In the genomic region with DNA sequence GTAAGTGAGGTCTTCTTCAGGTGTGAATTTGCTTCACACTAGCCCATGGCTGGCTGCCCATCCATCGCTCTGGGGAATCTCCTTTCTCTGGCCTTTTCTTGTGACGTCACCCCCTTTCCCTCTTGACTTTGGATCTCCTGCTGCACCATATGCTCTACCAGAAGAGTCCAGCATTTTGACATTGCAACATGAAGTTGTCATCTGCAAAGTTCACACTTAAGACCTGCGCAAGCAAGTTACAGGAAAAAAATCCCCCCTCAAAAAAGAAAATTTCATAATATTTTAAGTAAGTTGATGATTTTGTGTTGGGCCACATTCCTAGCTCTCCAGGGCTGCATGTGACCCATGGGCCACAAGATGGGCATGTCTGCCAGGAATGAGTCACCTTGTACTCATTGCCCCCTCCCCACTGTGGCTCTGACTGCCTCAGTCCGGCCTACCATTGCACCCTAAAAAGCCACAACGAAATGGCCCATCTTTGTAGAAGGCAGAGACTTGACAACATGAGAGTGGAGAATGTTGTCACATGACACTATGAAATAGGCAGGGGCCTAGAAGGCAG, we compare ENCODE assay signal across 11 mouse cellular contexts.
"Had no signal": no experiment of that assay in that cellular context is flagged by ENCODE, and none has a peak within 500 bp of the region (broad histone marks: within the 10 kb centered on the region; RNA-seq: fewer than 3 reads in every experiment).

No protein-coding gene starts in this region.

- DNase-seq: kidney, adult 8-10 months; kidney, postnatal 25 days; layer of hippocampus, adult 9-11 months; left cerebral cortex, postnatal 4 days; lung, adult 2 months; thymus, postnatal 4 days had no signal

- H3K36me3 ChIP-seq: intestine, embryonic 15.5 days; liver, embryonic 15.5 days; midbrain, embryonic 13.5 days; stomach, embryonic 15.5 days had no signal

- H3K4me2 ChIP-seq: intestine, embryonic 15.5 days; liver, embryonic 11.5 days; liver, embryonic 15.5 days; midbrain, embryonic 13.5 days; stomach, embryonic 15.5 days had no signal

- H3K4me3 ChIP-seq: intestine, embryonic 15.5 days; liver, embryonic 15.5 days; midbrain, embryonic 13.5 days; stomach, embryonic 15.5 days had no signal

- ATAC-seq: intestine, embryonic 15.5 days; midbrain, embryonic 13.5 days had no signal

- H3K9me3 ChIP-seq: intestine, embryonic 15.5 days; liver, embryonic 15.5 days; midbrain, embryonic 13.5 days; stomach, embryonic 15.5 days had no signal

- H3K4me1 ChIP-seq: liver, embryonic 15.5 days; stomach, embryonic 15.5 days had no signal

- H3K27ac ChIP-seq: intestine, embryonic 15.5 days; liver, embryonic 15.5 days; midbrain, embryonic 13.5 days; stomach, embryonic 15.5 days had no signal

- H3K27me3 ChIP-seq: intestine, embryonic 15.5 days; liver, embryonic 15.5 days; midbrain, embryonic 13.5 days; stomach, embryonic 15.5 days had no signal

- H3K9ac ChIP-seq: intestine, embryonic 15.5 days; liver, embryonic 15.5 days; midbrain, embryonic 13.5 days; stomach, embryonic 15.5 days had no signal
